Mouse (Mus musculus) thymus, adult 2 months (tissue): ENCODE measurements at regions not wholly inside any gene's neighbourhood (a gene's known extent, or its start where the extent isn't known, plus 50 kb on each side); places are given as distances from the start of the nearest gene placed in this dataset.

Experiments used
- CTCF ChIP-seq: fragments of 200-500 bp; IDR thresholded peaks from 2 replicates; pipeline ENCODE4 v1.5.1; 2012; ENCODE audit warnings: mild to moderate bottlenecking, control low read depth, low read length, moderate library complexity, borderline replicate concordance; ENCODE audit not compliant: control insufficient read depth, poor library complexity, insufficient read depth; ENCODE audit errors: extremely low read depth
- POLR2A ChIP-seq: fragments of 200-500 bp; IDR thresholded peaks from 2 replicates; pipeline ENCODE4 v1.6.1; 2012; ENCODE audit warnings: mild to moderate bottlenecking, low read length, control low read depth, moderate library complexity; ENCODE audit not compliant: control insufficient read depth, poor library complexity, insufficient read depth; ENCODE audit errors: extremely low read depth

GRCm38 (mm10) chr3:148295515-148295914, 694.8 kb downstream of the Adgrl2 start:
- TF ChIP-seq POLR2A (no peak), CTCF (no peak)
